Mouse (Mus musculus) adrenal gland, postnatal 36 days (tissue): ENCODE measurements around the gene Rnf182. TPM values are rescaled to one million over a fixed set of nuclear protein-coding genes. Genes with fewer than 3 reads are reported as not detected.
A peak's percentile ranks its signal among the peaks of the same experiment; 100 is the strongest.

ENCODE experiments used
- DNase-seq, 2 experiments: peaks; one replicate each; pipeline ENCODE4 v3.0.0; 2021; ENCODE audit warnings: mixed read lengths in 1 of 2
- total RNA-seq, 2 experiments: library from RNA; stranded (reverse); gene quantifications; 2 replicates each; pipeline ENCODE4 v1.2.3; 2021

Rnf182 gene
- total RNA-seq, 2 experiments from 2014 or later: 0.33 to 1.7 TPM

GRCm38 (mm10) chr13:43698506-43698905 is 83.0 kb downstream of the Rnf182 start:
- no peak for DNase-seq

- DNase-seq: no peak
Measured at GRCm38 (mm10) chr13:43703471-43703870, 88.0 kb downstream of the Rnf182 start.

DNA sequence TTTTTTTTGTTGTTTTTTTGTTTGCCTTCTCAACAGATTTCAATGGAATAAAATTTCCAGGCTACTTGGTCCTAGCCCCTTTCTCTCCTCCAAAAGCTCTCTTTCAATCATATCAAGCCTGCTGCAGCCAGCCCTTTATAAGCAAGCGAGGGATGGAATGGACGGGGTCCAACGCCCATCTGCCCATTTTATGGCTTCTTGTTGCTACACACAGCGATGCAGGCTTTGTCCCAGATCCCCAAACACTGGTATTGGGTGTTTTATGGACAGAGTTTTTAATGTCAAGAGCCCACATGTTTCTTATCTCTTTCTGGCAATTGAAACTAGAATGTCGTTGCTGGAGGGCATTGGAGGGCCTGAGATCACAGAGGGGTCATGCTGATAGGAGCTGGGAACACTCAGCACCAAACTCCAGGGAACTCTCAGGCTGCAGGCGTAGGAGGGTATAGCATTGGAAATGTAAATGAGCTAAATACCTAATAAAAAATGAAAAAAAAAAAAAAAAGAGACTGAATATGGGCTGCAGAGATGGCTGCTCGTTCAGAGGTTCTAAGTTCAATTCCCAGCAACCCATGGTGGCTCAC is 89.1 kb downstream of the Rnf182 start:
- DNase-seq: no peak

DNA sequence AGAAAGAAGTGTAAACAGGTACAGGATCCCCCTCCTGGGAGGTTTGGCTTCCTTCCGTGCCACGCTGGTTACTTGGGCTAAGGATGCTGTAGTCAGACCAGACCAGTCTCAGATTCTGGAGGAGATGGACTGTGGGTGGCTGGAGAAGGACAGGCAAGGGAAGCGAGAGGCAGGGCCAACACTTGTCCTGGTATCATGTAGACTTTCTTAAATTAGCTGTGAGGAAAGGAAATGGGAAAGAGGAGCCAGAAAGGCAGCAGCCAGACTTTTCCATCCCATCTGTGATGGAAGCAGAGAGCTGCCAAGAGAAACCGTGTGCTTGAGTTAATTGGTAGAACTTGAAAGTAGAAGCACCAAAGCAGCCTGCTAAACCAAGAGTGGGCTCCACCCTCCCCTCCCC is 90.9 kb downstream of the Rnf182 start:
- DNase-seq: no peak

DNA sequence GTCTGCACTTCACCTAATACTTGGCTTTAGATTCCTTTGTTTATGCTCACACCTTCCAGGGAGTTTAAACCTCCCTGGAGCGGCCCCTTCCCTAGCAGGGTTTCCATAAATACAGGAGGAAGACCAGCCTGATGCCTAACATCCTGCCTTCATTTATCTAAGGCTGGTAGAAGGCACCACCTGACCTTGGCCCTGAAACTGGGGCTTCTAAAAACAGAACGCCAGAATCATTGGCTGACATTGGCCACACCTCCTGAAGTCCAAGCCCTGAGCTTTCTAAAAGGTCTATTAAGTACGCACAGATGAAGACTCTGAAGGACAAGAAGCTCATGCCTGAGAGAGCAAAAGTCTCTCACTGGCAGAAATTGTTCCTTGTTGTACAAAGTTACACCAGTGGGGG is 94.0 kb downstream of the Rnf182 start:
- peak in 1 of 2 experiments; percentile 19 for DNase-seq

GRCm38 (mm10) chr13:43711708-43712314 is 96.3 kb downstream of the Rnf182 start:
- DNase-seq: no peak

DNA sequence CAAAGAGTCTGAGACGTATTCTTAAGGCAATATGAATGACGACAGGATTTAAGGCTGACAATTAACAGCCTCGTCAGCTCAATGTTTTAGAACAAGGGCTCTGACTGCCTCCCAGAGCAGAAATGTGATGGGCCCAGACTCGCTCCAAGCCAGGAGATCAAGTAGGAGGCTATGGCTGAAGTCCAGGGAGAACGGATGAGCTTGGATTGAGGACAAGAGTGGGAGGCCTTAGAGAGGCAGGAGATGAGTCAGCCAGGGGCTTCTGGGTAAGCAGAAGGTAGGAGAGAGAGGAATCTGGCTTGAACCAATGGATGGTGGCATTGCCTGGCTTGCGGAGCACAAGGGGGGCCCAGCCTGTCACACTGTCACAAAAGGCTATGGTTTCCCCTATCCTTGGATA is 99.2 kb downstream of the Rnf182 start:
- no peak for DNase-seq

DNA sequence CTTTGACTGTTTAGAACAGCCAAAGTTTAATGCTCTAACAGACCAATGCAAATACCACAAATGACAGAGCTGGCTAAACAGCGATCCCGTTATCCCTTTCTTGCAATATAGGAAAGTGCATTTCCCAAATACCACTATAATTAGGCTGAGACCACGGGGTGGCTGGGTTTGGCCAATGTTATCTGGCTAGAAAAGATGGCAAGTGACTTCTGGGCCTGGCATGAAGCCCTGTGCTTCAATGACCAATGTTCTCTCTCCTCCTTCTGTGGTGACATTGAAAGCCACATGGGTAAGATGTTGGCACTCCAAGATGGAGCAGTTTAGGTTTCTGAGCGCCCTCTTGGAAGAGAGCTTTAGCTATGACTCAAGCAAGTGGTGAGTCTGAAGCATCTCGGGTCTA is 100.0 kb downstream of the Rnf182 start:
- DNase-seq: no peak

GRCm38 (mm10) chr13:43716514-43717036 is 101.1 kb downstream of the Rnf182 start:
- no peak for DNase-seq

GRCm38 (mm10) chr13:43718173-43718572 is 102.7 kb downstream of the Rnf182 start:
- DNase-seq: no peak

DNA sequence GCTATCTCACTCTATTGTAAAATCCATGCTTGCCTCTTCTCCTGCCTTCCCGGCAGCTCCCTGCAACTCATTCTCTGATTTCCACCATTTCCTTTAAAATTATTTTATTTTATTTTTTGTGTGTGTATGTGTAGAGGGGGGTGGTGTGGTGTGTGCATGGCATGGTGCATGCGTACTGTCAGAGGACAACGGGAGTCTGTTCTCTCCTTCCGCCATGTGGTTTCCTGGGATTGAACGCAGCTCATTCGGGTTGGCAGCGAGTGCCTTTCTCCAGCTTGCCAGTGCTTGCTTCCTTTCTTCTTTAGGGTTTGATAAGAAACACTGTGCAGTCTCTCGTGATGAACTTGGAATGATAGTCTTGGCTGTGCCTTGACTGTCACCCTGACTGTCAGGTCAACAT is 105.0 kb downstream of the Rnf182 start:
- no peak for DNase-seq

Other genes with a start within 250 kb of the Rnf182 start
- gene Nol7, start 217.3 kb upstream of the Rnf182 start, total RNA-seq: 100 to 1,000 TPM; 108 to 120 TPM
- gene Ranbp9, start 134.4 kb upstream of the Rnf182 start, total RNA-seq: 10 to 100 TPM; 66.8 to 76.9 TPM
- 10 to 100 TPM; 37.6 to 40.5 TPM for gene Mcur1, start 55.5 kb upstream of the Rnf182 start, total RNA-seq
- 1 to 10 TPM; 3.2 to 4.0 TPM for gene Cd83, start 169.1 kb downstream of the Rnf182 start, total RNA-seq